Mouse (Mus musculus) liver, postnatal 0 days (tissue): ENCODE measurements around the gene Gm20517. TPM values are rescaled to one million over a fixed set of nuclear protein-coding genes. Genes with fewer than 3 reads are reported as not detected.

ENCODE experiments used
- ATAC-seq: fragments of 200-750 bp; cut with Nextera tagmentation; 2 replicates; pipeline ENCODE4 v1.8.0; 2017; ENCODE audit warnings: mild to moderate bottlenecking, moderate library complexity
- DNase-seq: peaks from one replicate; pipeline ENCODE4 v3.0.0-alpha.2; 2016
- H3K27ac ChIP-seq: fragments of 300-500 bp; sonication (generic); 2 replicates; pipeline ENCODE4 v1.5.1; 2014; ENCODE audit warnings: antibody characterized with exemption, moderate library complexity, mild to moderate bottlenecking, low read depth
- H3K27me3 ChIP-seq: fragments of 300-500 bp; sonication (generic); 2 replicates; pipeline ENCODE4 v1.6.1; 2014; ENCODE audit warnings: low read length, control low read depth, mixed read lengths; ENCODE audit not compliant: insufficient read depth
- H3K36me3 ChIP-seq: fragments of 300-500 bp; sonication (generic); replicated peaks from 2 replicates; pipeline ENCODE4 v1.6.1; 2014; ENCODE audit warnings: mild to moderate bottlenecking, control low read depth, low read length, moderate library complexity, mixed read lengths; ENCODE audit not compliant: insufficient read depth
- H3K4me1 ChIP-seq: fragments of 300-500 bp; sonication (generic); 2 replicates; pipeline ENCODE4 v1.6.1; 2014; ENCODE audit warnings: antibody characterized with exemption, mild to moderate bottlenecking, control low read depth; ENCODE audit not compliant: insufficient read depth
- H3K4me2 ChIP-seq: fragments of 300-500 bp; sonication (generic); 2 replicates; pipeline ENCODE4 v1.6.1; 2014; ENCODE audit warnings: low read depth, mild to moderate bottlenecking, low read length, moderate library complexity, mixed read lengths
- H3K4me3 ChIP-seq: fragments of 300-500 bp; sonication (generic); 2 replicates; pipeline ENCODE4 v1.5.1; 2014; ENCODE audit warnings: low read depth, low read length
- H3K9ac ChIP-seq: fragments of 300-500 bp; sonication (generic); replicated peaks from 2 replicates; pipeline ENCODE4 v1.6.1; 2014; ENCODE audit warnings: mild to moderate bottlenecking, moderate library complexity
- H3K9me3 ChIP-seq: fragments of 300-500 bp; sonication (generic); 2 replicates; pipeline ENCODE4 v1.6.1; 2016; ENCODE audit warnings: mild to moderate bottlenecking, control low read depth, low read length, mixed read lengths
- CTCF ChIP-seq: sonication (generic); IDR thresholded peaks from 2 replicates; pipeline ENCODE4 v1.5.1; 2016; ENCODE audit warnings: antibody characterized with exemption, low read depth
- EP300 ChIP-seq: IDR thresholded peaks from 2 replicates; pipeline ENCODE4 v1.6.1; 2016; ENCODE audit warnings: antibody characterized with exemption, low read depth, mild to moderate bottlenecking
- WGBS: fragments of 180-500 bp; shearing (Covaris S2); extraction: QIAGEN DNeasy Blood & Tissue Kit; methylation state at CpG from one replicate; pipeline ENCODE4 v1.1.7; 2014; ENCODE audit not compliant: insufficient replicate concordance; 5-methylcytosine and 5-hydroxymethylcytosine counted together
- polyA plus RNA-seq: library from polyadenylated mRNA; unstranded; fragments of >200 nt; fragmentation: Nextera tagmentation; extraction: Ambion mirVana; gene quantifications from 2 replicates; pipeline ENCODE4 v1.2.1, GENCODE M21; 2015

The Gm20517 gene
- polyA plus RNA-seq, 1 experiment from 2014 or later = 0.79 TPM

DNA sequence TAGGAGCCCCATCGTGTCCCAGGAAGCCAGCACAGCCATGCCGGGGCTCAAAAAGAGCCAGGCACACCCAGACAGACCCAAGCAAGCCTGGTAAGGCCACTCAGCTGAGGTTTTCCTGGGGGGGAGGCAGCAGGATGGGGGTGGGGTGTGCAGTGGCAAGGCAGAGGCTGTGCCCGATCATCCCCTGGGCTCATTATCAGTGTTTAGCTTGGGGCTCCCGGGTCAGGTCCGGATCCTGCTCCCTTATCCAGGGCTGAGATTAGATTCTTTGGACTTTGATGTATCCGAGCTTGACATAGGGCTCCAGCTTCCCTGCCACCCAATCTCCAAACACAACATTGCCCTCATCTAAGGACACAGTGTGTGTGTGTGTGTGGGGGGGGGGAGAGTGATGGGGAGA is 100.5 kb downstream of the Gm20517 start:
- Histone ChIP-seq H3K9me3 (no peaks in the 10 kb centered on the region), H3K27me3 (no peaks in the 10 kb centered on the region), H3K27ac (no peak overlapping the region), H3K9ac (no peak overlapping the region), H3K4me3 (no peak overlapping the region), H3K4me1 (no peaks in the 10 kb centered on the region), H3K4me2 (no peak overlapping the region), H3K36me3 (no peaks in the 10 kb centered on the region)
- no peak for ATAC-seq
- no peak for DNase-seq
- TF ChIP-seq EP300 = no peak
- WGBS = 36% methylated on average over 6 of the region's 6 CpGs

DNA sequence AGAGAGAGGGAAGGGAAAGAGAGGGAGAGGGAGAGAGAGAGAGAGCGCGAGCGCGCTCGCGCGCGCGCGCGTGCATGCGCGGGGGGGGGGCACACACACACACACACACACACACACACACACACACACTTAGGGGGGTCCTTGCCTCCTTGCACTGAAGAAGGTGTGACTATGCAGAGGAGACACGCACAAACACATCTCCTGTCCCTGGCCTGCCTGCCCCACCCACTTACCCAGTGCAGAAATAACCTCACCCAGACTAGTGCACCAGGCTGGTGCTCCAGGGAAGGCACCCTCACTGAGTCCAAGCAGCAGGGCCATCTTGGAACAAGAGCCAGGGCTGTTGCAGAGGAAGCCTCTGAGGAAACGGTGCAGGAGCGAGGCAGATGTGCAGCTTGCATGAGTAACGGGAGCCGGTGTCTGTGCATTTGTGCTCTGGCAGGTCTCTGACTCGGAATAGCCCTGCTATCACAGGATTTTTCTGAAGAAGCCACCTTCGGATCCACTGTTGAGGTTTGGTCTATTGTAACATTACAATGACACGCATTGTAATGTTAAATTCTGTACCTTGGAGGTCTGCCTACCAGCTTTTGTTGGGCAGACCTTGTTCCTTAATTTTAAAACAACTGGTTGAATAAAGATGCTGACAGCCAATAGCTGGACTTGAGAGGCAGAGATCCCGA is 101.6 kb downstream of the Gm20517 start:
- Histone ChIP-seq H3K27me3 (no peaks in the 10 kb centered on the region), H3K36me3 (no peaks in the 10 kb centered on the region), H3K4me2 (no peak overlapping the region), H3K9ac (no peak overlapping the region), H3K9me3 (no peaks in the 10 kb centered on the region), H3K4me3 (no peak overlapping the region), H3K27ac (no peak overlapping the region), H3K4me1 (no peaks in the 10 kb centered on the region)
- 73% methylated on average over 9 of the region's 22 CpGs for WGBS
- TF ChIP-seq EP300 = no peak
- no peak for TF ChIP-seq CTCF
- no peak for DNase-seq
- ATAC-seq = no peak

- Histone ChIP-seq H3K36me3 (no peaks in the 10 kb centered on the region), H3K27ac (no peak overlapping the region), H3K9ac (no peak overlapping the region), H3K4me3 (no peak overlapping the region), H3K9me3 (no peaks in the 10 kb centered on the region), H3K4me1 (no peaks in the 10 kb centered on the region), H3K4me2 (no peak overlapping the region), H3K27me3 (no peaks in the 10 kb centered on the region)
- DNase-seq (no peak), ATAC-seq (no peak)
- TF ChIP-seq CTCF (no peak), EP300 (no peak)
- WGBS = 18% methylated on average over 3 of the region's 3 CpGs
Observed at GRCm38 (mm10) chr17:47715037-47715436, 103.6 kb downstream of the Gm20517 start.

- H3K4me1 ChIP-seq = no peaks in the 10 kb centered on the region
- no peak overlapping the region for H3K27ac ChIP-seq
- H3K27me3 ChIP-seq = no peaks in the 10 kb centered on the region
- DNase-seq (no peak), ATAC-seq (no peak)
- H3K4me3 ChIP-seq = no peak overlapping the region
- WGBS = 42% methylated on average over 4 of the region's 4 CpGs
- H3K9ac ChIP-seq = no peak overlapping the region; the same call in 1 of the 2 replicates
- TF ChIP-seq EP300 (no peak), CTCF (no peak)
- no peak overlapping the region for H3K4me2 ChIP-seq
- no peaks in the 10 kb centered on the region for H3K36me3 ChIP-seq
- H3K9me3 ChIP-seq = no peaks in the 10 kb centered on the region
Observed at GRCm38 (mm10) chr17:47721183-47721582, 109.8 kb downstream of the Gm20517 start.

GRCm38 (mm10) chr17:47726566-47726965 is 115.2 kb downstream of the Gm20517 start, which contains the start of gene Pgc:
Gene Pgc (plus strand): TSS chr17:47726842.
- Histone ChIP-seq H3K27me3 (no peaks in the 10 kb centered on the region), H3K4me2 (no peak within 1 kb of the TSS), H3K36me3 (no peaks in the 10 kb centered on the region), H3K27ac (no peak within 1 kb of the TSS), H3K4me3 (no peak within 1 kb of the TSS), H3K9me3 (no peaks in the 10 kb centered on the region), H3K9ac (no peak within 1 kb of the TSS), H3K4me1 (no peaks in the 10 kb centered on the region)
- TF ChIP-seq CTCF (no peak), EP300 (no peak)
- 73% methylated on average over 11 of the region's 11 CpGs for WGBS
- ATAC-seq (no peak), DNase-seq (no peak)

- no peaks in the 10 kb centered on the region for H3K36me3 ChIP-seq
- no peaks in the 10 kb centered on the region; the same call in 1 of the 2 replicates for H3K4me1 ChIP-seq
- H3K27ac ChIP-seq = no peak overlapping the region
- no peaks in the 10 kb centered on the region for H3K27me3 ChIP-seq
- no peak overlapping the region for H3K4me2 ChIP-seq
- 0 out of 2 replicates have a peak, but pooled peaks have one; percentile 7 for TF ChIP-seq CTCF
- TF ChIP-seq EP300 = no peak
- no peak overlapping the region for H3K4me3 ChIP-seq
- no peak for DNase-seq
- ATAC-seq = no peak
- 61% methylated on average over 24 of the region's 24 CpGs for WGBS
- no peak overlapping the region for H3K9ac ChIP-seq
- H3K9me3 ChIP-seq = no peaks in the 10 kb centered on the region
Observed at GRCm38 (mm10) chr17:47730633-47731575, 119.5 kb downstream of the Gm20517 start.

Other genes with a start within 250 kb of the Gm20517 start
- gene Mrps10, start 242.7 kb upstream of the Gm20517 start, polyA plus RNA-seq = 46.6 and 47.5 TPM in 2 replicates
- 0.11 and 0.13 TPM in 2 replicates for gene Guca1b, start 226.2 kb upstream of the Gm20517 start, polyA plus RNA-seq
- 1.5 TPM in 2 replicates for gene Guca1a, start 211.0 kb upstream of the Gm20517 start, polyA plus RNA-seq
- gene AI661453, start 175.0 kb upstream of the Gm20517 start, polyA plus RNA-seq = 1.0 and 1.6 TPM in 2 replicates
- 7.5 and 7.8 TPM in 2 replicates for gene 1700001C19Rik, start 174.2 kb upstream of the Gm20517 start, polyA plus RNA-seq
- gene Taf8, start 109.3 kb upstream of the Gm20517 start, polyA plus RNA-seq = 6.5 and 8.1 TPM in 2 replicates
- 249 and 250 TPM in 2 replicates for gene Ccnd3, start 106.5 kb upstream of the Gm20517 start, polyA plus RNA-seq
- 8.9 and 10.6 TPM in 2 replicates for gene Bysl, start 97 bp upstream of the Gm20517 start, polyA plus RNA-seq
- 13.5 and 14.4 TPM in 2 replicates for gene Med20, start within 50 bp of the Gm20517 start, polyA plus RNA-seq
- gene Usp49, start 19.1 kb downstream of the Gm20517 start, polyA plus RNA-seq = 1.2 and 1.6 TPM in 2 replicates
- gene Tomm6, start 76.8 kb downstream of the Gm20517 start, polyA plus RNA-seq = 268 and 275 TPM in 2 replicates
- 0.96 and 2.1 TPM in 2 replicates for gene Frs3, start 77.4 kb downstream of the Gm20517 start, polyA plus RNA-seq
- 0.13 TPM in 1 of 2 replicates, not detected in the other for gene Gm21981, start 82.9 kb downstream of the Gm20517 start, polyA plus RNA-seq
- 0.25 TPM in 1 of 2 replicates, not detected in the other for gene Prickle4, start 83.1 kb downstream of the Gm20517 start, polyA plus RNA-seq
- gene Pgc, start 115.3 kb downstream of the Gm20517 start, polyA plus RNA-seq = 0.07 and 0.15 TPM in 2 replicates
- 5.8 and 7.1 TPM in 2 replicates for gene Tfeb, start 125.4 kb downstream of the Gm20517 start, polyA plus RNA-seq
- gene Mdfi, start 223.1 kb downstream of the Gm20517 start, polyA plus RNA-seq = 0.82 TPM in 2 replicates